Mouse (Mus musculus): ENCODE results near the gene Synj2. TPM values are rescaled to one million over a fixed set of nuclear protein-coding genes. Genes with fewer than 3 reads are reported as not detected.

Gene Synj2
- total RNA-seq, 2 experiments from 2014 or later: 9.7 to 13.4 TPM

DNA sequence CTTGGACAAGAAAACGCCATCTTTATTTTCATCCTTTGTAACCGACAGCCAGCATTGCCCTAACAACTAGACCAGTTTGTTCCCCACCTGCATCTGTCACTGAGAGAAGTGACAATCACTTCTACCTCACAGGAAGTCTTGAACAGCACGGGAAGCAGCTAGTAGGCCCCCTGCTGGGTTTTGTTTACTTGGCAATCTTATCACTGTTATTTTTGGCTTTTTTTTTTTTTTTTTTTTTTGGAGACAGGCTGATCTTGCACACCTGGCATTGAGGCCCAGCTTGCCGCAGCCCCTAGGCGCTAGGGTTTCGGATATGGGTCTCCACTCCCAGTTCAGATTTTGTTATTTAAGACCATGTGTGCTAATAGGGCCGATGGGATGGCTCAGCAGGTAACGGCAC lies 32.5 kb downstream of the Synj2 start:
- no peak for DNase-seq (ENCODE audit: low spot score in 2 of 2)

DNA sequence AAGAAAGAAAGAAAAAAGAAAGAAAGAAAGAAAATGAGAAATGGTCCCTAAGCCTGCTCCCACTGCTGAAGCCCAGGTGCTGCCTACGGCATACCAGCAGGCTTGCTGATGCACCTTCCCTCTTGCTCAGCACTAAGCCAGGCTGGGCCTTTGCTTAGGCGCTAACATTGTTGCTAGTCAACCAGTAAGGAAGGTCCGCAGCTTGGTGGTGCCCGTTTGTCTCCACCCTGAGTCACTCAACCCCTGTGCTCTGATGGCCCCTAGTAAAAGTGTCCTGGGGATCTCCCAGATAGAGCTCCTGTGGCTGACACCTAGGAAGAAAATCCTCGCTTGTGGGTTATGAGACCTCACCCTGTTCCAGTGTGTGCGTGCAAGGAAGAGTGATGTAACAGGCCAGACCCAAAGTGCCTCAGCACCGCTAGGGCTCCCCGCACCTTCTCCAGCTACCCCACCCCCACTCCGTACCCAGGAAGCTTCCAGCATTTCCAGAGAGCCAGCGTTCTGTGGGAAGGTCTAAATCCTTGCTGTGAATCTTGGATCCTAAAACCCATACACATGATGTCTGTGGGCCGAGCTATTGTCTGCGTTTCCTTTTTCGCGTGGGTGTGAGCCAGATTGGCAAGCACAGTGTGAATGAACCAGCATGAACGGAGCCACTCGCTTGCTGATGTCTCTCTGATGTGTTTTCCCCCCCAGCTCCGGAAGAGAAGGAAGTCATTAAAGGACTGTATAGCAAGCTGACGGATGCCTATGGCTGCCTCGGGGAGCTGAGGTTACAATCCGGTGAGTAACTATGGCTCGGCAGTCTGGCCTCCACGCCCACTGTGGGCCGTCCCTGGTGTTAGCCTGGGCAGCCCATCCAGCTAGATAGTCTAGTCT lies 34.3 kb downstream of the Synj2 start:
- DNase-seq (ENCODE audit: low spot score in 2 of 2): no peak

DNA sequence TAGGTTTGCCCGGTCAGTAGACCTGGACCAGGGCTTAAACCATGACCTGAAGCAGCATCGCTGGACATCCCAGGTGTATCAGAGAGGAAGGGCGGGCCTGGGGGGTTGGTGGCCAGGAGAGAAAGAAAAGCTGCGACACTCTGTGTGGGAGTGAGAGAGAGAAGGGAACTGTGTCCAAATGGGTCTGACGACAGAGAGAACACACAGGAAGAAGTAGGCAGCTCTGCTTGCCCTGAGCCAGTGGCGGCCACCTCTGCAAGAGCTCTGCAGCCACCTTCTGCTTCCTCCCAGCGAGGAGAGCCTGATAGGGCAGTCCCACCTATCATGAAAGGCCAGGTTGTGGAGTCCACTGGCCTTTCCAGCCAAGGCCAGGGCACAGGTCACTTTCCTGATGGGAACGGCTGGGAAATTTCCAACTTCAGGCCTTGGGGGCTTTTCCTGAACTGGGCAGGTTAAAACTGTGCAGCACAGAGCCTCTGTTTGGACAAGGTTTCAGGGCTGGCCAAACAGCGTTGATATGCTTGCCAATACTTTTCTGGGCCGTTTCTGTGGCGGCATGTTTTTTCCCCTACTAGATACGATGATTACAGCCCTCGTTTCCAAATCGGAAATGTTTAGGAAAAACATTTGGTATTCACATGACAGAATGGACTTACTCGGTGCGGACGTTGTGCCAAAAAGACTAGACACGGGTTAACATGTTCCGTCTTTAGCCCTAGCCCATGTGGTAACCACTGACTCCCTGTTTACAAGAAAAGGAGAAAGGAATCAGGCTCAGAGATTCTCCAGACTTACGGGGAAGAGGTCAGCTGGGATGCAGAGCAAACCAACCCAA lies 35.4 kb downstream of the Synj2 start:
- DNase-seq (ENCODE audit: low spot score in 2 of 2): no peak

DNA sequence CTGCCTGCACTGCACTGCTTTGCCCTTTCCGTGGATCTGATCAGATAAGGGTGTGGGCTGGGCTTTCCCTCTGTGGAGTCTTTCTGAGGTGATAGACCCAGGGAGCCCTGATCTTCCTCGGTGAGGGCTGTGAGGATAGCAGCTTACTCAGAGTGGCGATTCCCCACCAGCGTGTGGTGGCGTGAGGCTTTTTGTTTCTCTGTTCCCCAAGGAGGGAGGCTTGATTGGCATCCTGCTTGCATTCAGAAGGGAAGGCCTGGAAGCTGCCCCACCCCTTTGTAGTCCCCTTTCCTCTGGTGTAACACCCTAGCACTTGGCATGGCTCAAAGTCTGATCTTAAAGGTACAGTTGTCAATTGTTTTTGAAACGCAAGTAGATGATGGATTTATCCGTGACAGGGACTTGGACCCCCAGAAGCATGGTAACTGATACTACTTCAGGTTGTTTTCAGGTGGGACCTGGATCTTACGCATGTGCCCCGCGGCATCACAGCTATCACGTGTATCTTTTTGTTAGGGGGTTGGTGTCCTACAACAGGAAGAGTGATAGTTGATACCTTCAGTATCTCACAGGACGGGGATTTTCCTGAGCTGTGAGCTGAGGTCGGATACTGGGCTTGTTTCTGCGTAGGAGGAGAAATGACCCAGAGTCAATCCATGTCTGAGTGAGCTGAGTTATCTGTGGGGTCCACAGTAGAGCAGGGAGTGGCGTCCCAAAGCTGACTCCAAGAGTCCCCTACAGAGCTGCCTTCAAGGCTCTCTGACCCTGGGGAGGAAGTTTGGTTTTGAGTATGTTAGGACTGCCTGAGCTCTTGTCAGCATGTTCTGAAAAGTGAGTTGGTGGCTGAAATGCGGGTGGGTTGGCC lies 36.2 kb downstream of the Synj2 start:
- DNase-seq (ENCODE audit: low spot score in 2 of 2): no peak

DNA sequence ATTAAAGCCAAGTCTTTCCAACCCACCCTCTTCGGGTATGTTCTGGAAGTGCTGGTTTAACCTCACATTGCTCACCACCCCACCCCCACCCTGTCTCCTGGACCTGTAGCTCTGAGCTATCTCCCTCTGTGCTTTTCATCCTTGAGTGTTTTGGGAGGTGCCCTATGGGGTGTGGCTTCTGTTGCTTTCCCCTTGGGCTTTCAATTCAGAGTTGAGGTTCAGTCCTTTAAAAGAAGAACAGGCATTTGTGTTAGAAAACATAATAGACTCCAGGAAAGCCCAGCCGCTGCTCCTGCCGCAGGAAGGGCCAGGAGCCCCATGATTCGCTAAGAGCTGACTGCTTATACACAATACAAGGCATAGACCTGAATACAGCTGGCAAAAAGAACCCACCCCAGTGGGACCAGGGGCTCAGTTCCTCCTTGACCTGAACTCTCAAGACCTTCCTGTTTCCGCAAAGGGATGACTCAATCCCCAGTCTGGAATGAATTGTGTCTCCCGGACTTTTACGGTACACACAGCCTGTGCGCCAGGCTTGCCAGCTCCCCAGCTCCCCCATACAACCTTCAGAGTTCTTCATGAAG lies 36.9 kb downstream of the Synj2 start:
- DNase-seq (ENCODE audit: low spot score in 2 of 2): no peak

DNA sequence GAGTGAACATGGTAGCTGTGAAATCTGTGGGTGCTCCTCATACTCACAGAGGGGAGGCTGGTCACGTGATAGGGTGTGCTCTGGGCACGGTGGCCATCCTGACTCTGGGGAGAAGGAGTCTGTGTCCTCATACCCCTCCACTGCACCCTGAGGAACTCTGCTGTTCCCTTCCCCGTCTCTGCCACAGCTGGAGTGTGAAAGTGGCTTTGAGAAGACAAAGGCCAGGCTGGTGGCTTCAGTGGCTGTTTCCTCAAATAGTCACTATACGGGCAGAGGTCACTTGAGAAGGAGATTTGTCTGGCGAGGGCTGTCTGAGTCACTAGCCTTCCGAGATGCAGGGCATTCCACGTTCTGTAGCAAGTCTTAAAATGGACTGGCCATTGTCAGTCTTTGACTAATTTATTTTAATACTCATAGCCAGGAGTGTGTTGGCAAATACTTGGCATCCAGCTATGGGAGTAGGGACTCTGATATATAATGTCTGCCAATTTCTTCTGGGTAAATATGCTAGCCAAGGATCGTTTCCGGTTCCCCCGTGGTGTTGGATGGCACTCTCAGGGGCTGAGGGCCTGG lies 37.5 kb downstream of the Synj2 start:
- no peak for DNase-seq (ENCODE audit: low spot score in 2 of 2)

DNA sequence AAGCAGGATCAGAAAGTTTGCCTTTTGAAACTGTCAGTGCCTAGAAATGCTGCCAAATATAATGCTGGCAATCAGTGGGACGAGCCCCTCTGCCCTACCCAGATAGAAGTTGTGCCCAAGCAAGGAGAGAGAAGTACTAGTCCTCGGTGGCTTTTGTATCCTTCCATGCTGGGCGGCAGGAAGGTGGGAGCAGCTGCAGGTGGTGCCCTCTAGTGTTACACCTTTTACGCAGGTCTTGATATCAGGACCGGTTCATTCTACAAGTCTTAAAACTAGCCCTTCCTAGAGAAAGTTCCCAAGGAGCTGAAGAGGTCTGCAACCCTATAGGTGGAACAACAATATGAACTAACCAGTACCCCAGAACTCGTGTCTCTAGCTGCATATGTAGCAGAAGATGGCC lies 39.8 kb downstream of the Synj2 start:
- no peak for DNase-seq (ENCODE audit: low spot score in 2 of 2)

DNA sequence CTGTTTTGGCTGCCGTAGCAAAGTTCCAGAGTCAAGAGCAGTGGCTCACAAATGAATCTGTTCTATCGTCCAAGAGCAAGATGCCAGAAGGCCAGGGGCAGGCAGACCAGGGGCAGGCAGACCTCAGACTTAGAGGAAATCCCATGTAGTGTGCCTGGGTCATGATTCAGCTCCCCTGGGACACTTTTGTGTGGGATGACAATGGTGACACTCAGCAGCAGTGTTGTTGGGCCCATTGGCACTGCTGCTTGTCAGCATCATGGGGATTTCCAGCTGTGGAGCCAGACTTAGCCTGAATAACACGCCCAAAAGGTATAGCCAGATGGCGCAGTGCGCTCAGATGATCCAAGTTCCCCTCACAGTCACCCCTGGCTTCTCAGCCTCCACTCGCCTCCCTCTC lies 42.1 kb downstream of the Synj2 start:
- no peak for DNase-seq (ENCODE audit: low spot score in 2 of 2)

DNA sequence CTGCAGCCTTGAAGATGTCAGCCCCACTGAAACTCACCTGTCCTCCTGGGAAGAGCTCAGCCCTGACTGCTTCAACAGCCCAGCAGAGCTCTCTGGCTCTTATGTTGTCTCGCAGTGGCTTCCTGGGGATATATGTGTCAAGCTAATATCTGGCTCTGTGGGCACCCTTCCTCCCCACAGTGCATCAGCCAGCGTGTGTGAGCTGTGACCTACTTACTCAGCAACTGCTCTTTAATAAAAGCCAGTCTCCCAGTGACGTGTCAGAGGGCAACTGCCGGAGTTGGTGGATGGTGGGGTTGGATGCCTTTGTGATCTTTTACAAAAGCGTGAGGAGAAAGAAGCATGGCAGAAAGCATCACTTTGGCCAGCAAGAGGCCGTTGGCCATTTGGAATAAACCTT lies 42.8 kb downstream of the Synj2 start:
- DNase-seq (ENCODE audit: low spot score in 2 of 2): no peak

DNA sequence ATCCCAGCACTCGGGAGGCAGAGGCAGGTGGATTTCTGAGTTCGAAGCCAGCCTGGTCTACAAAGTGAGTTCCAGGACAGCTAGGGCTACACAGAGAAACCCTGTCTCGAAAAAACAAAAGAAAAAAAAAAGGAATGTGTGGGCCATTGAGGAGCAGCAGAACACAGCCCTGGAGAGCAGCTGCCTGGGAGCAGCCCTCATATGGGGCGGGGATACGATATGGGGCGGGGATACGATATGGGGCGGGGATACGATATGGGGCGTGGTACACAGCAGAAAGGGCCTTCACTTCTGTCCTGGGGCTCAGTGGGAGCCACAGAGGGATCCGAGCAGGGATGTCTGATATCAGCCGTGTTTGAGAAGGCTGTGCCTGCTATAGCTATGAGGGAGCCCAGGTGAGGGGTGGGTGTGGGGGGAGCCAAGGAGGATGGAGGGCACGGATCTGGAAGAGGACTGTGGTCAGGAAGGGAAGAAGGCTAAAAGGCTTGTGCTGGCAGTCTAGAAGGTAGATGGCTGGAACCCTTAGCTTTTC lies 43.7 kb downstream of the Synj2 start:
- no peak for DNase-seq (ENCODE audit: low spot score in 2 of 2)

DNA sequence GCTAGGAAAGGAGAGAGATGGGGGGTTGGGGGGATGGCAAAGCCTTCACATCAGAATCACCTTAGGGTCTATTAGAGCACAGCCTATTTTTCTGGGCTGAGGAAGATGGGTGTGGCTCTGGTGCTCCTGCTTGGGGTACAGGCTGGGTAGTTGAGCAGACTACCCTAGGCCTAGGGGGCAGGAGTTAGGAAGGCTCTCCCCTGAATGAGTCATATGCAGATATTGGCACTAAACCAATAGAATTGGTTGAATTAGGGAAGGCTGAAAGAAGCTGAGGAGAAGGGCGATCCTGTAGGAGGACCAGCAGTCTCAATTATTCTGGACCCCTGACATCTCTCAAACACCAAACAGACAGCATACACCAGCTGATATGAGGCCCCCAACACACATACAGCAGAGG lies 44.2 kb downstream of the Synj2 start:
- no peak for DNase-seq (ENCODE audit: low spot score in 2 of 2)

DNA sequence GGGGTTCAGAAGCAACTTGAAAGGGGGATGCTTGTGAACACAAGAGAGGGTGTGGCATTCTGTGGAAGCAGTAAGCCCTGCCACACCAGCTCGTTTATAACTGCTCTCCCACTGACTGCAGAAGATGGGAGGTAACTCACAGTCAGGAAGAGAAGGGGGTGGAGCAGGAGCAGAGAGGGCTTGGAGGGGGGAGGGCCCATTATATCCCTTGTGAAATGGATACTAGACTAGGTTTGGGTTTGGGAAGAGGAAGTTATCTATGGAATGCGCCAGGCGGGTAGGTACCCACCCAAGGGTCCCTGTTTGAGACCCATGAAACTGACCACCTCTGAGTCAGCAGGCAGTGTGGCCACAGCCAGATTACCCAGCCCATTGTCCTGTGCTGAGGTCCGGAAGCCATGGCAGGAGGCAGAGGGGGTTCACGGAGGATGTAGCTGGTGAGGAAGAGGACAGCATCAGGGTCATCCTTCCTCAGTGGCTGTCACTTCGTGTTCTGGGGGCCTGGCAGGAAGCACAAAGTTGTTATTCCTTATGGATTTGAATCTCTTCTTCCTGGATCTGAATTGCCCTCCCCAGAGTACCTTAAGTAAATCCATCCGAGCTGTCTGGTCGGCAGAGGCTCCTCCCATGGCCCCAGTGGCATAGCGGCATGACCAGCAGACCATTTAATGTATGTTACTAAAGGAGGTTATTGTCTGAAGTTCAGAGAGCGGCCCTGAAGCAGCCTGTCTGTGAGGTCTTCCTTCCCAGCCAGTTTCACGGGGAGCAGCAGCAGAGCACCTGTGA lies 46.4 kb downstream of the Synj2 start:
- no peak for DNase-seq (ENCODE audit: low spot score in 2 of 2)

DNA sequence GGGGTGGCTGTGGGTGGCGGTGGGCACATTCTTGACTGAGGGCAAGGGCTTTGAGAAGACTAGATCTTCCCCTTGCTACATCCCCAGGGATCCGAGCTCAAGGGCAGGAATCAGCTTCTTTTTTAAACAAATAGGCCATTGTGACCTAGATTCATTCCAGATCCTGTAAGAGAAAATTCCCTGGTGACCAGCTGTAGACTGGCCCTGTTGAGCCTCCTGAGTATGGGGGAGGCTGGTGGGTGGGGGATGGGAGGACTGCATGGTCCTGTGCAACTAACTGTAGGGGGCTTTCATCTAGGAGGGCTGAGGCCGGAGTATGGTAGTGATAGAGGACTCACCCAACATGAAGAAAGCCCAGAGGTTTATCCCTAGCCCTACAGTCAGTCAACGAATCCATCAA lies 47.0 kb downstream of the Synj2 start:
- DNase-seq (ENCODE audit: low spot score in 2 of 2): no peak

DNA sequence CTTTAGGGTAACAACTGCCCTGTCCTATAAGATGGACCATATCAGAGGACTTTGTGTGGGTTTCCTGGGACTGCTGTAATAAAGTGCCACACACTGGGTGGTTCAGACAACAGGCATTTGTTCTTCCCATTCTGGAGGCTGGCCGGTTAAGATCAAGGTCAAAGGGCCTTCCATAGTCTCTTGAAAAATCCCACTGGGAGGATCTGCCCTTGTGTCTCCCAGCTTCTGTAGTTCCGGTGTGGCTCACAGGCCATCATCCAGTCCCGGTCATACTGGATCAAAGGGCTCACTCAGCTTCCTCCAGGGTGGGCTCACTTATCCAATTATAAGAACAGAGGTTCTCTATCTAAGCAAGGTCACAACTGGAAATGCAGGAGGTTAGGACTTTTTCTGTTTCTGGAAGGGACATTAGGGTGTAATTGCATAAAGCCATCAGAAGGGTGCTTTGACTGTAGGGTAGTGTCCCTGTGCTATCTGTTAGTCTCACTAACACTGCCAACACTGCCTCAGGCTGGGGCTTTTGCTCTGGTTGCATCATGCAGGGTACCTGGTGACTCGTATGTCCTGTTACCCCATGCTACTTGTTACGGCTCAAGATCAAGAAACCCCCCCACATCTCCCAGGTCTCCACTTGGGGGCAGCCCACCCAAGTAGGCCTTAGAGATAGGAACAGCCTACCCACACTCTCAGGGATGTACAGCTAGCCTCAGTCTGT lies 51.9 kb downstream of the Synj2 start:
- no peak for DNase-seq (ENCODE audit: low spot score in 2 of 2)

DNA sequence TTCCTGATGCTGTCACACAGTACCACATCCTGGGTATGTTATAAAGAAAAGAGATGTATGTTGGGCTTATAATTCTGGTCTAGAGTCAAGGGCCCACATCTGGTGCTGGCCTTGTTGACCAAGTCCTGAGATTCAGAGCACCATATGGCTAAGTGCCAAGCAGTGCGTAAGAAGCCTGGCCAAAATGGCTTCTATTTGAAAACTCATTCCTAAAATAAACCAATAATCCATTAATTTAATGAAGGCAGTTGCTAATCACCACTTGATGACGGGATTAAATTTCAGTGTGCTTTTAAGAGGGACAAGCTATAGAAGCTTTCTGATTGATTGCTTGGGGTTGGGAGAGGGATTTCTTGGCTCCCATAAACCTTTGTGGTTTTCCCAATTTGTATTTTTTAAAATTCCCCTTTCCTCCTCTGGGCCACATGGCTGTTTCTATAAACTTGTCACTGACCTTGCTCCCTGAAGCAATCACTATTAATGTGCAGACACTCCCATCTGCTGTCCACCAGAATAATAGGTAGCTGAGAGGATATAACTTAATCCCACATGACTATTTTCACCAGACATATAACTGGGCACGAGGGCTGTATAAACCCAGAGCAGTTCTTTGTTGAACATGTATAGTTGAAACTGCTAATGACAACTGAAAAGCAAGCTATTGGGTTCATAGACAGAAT lies 52.6 kb downstream of the Synj2 start:
- no peak for DNase-seq (ENCODE audit: low spot score in 2 of 2)

DNA sequence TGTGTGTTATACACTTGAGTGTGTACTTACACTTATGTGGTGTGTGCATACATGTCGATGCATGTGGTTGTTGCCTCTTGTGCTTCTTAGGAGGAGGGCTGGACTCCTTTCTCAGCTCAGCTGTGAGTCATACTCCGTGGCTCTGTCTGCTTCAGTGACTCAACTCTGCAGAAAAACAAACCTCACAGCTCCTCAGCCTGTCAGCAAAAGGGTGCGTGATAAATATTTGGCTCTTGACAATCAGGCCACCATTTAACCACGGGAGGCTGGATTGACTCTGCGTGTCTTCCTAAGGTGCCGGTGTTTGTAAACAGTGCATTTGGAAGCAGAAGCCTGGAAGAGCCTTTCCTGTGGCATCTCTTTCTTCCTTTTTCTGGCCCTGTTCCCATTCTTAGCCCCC lies 53.5 kb downstream of the Synj2 start:
- no peak for DNase-seq (ENCODE audit: low spot score in 2 of 2)

DNA sequence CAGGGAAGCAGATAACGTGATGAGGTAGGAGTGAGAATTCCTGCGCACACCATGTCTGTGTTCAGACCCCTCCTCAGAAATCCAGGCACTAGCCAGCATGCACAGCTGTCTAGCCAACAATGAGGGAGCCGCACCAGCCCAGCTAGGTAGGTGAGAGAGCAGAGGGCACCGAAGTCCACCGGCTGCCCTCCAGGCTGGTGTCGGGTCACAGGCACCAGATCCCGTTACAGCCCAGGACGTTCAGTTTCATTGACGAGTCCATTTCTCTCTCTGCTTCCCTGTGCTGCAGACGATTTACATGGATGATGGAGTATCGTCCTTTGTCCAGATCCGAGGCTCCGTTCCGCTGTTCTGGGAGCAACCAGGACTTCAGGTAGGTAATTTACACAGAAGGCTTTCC lies 55.5 kb downstream of the Synj2 start:
- DNase-seq (ENCODE audit: low spot score in 2 of 2): no peak
